In genomic region chr2:156814344-156814801, GRCm38 (mm10) we compare ENCODE assay signal across 8 mouse cellular contexts. TPM values are rescaled to one million over a fixed set of nuclear protein-coding genes. Genes with fewer than 3 reads are reported as not detected.
A peak's percentile ranks its signal among the peaks of the same experiment; 100 is the strongest.
DNase-seq lines count a peak whose midpoint lies in the region; ATAC-seq and TF ChIP-seq lines count a peak whose summit lies in the region.

No protein-coding gene starts in this region.

- TF ChIP-seq CTCF in heart, postnatal 0 days (IDR thresholded peaks at IDR 0.05; ENCODE audit: low read depth): no peak

- TF ChIP-seq EP300 in heart, postnatal 0 days (IDR thresholded peaks at IDR 0.05; ENCODE audit: low read depth): no peak

- no peak overlapping the region for H3K4me3 ChIP-seq in hindbrain, embryonic 10.5 days
- no peak overlapping the region for H3K4me3 ChIP-seq in hindbrain, embryonic 16.5 days (ENCODE audit: low read length)
- no peak overlapping the region for H3K4me3 ChIP-seq in heart, postnatal 0 days (ENCODE audit: low read depth, low read length)
- H3K4me3 ChIP-seq in limb, embryonic 10.5 days: no peak overlapping the region

- 0 out of 2 replicates have a peak overlapping the region, but pooled peaks have one; percentile 57 for H3K27ac ChIP-seq in hindbrain, embryonic 10.5 days
- H3K27ac ChIP-seq in hindbrain, embryonic 16.5 days (ENCODE audit: low read depth, low read length): no peak overlapping the region
- peak overlapping the region; percentile 68 for H3K27ac ChIP-seq in heart, postnatal 0 days (ENCODE audit: low read depth)
- H3K27ac ChIP-seq in limb, embryonic 10.5 days: peak overlapping the region; percentile 73; the same call in 1 of the 2 replicates

- H3K9me3 ChIP-seq in hindbrain, embryonic 10.5 days: no peaks in the 10 kb centered on the region
- H3K9me3 ChIP-seq in hindbrain, embryonic 16.5 days (ENCODE audit: control insufficient read depth, low read length): no peaks in the 10 kb centered on the region
- H3K9me3 ChIP-seq in heart, postnatal 0 days (replicated peaks; ENCODE audit: control insufficient read depth, low read length): no peaks in the 10 kb centered on the region
- no peaks in the 10 kb centered on the region for H3K9me3 ChIP-seq in limb, embryonic 10.5 days (replicated peaks)

- no peak overlapping the region for H3K4me2 ChIP-seq in hindbrain, embryonic 16.5 days (ENCODE audit: low read length)
- H3K4me2 ChIP-seq in heart, postnatal 0 days (ENCODE audit: low read depth, low read length): no peak overlapping the region

- WGBS in hindbrain, embryonic 10.5 days: 13% methylated on average over 8 of the region's 8 CpGs
- WGBS in hindbrain, embryonic 16.5 days: 3% methylated on average over 8 of the region's 8 CpGs
- WGBS in heart, postnatal 0 days: 25% methylated on average over 8 of the region's 8 CpGs
- WGBS in limb, embryonic 10.5 days: 16% methylated on average over 8 of the region's 8 CpGs

- no peak for ATAC-seq in hindbrain, embryonic 16.5 days
- ATAC-seq in heart, postnatal 0 days (ENCODE audit: insufficient read depth, low read depth): peak; percentile 57

- no peaks in the 10 kb centered on the region for H3K27me3 ChIP-seq in hindbrain, embryonic 10.5 days (ENCODE audit: insufficient read depth, poor library complexity, severe bottlenecking)
- H3K27me3 ChIP-seq in hindbrain, embryonic 16.5 days (replicated peaks; ENCODE audit: control insufficient read depth, insufficient read depth, low read length): no peaks in the 10 kb centered on the region
- no peaks in the 10 kb centered on the region for H3K27me3 ChIP-seq in heart, postnatal 0 days (ENCODE audit: control insufficient read depth, insufficient read depth, low read length)
- no peaks in the 10 kb centered on the region for H3K27me3 ChIP-seq in limb, embryonic 10.5 days (ENCODE audit: low read depth, poor library complexity, severe bottlenecking)

- peak; percentile 9 for DNase-seq in hindbrain, embryonic 10.5 days (ENCODE audit: low spot score)
- peak; percentile 65 for DNase-seq in heart, postnatal 0 days (ENCODE audit: low spot score)
- peak; percentile 42 for DNase-seq in limb, embryonic 10.5 days (ENCODE audit: low spot score)
- DNase-seq in retina, postnatal 1 day: peak; percentile 46
- DNase-seq in layer of hippocampus, adult 18-20 months (ENCODE audit: low spot score in 2 of 2): no peak
- DNase-seq in gastrocnemius, postnatal 10 days: no peak
- no peak for DNase-seq in cerebellum, adult 9-10 months

- no peak overlapping the region for H3K9ac ChIP-seq in hindbrain, embryonic 16.5 days (ENCODE audit: low read depth, low read length)
- no peak overlapping the region for H3K9ac ChIP-seq in heart, postnatal 0 days (replicated peaks; ENCODE audit: low read depth, low read length)

- H3K4me1 ChIP-seq in hindbrain, embryonic 10.5 days (replicated peaks): peaks cover 32% of the 10 kb centered on the region
- peaks cover 4% of the 10 kb centered on the region; the same call in 1 of the 2 replicates for H3K4me1 ChIP-seq in hindbrain, embryonic 16.5 days (ENCODE audit: control insufficient read depth, insufficient read depth, low read depth, low read length)
- peaks cover 10% of the 10 kb centered on the region; the same call in 1 of the 2 replicates for H3K4me1 ChIP-seq in heart, postnatal 0 days (ENCODE audit: control insufficient read depth, insufficient read depth)
- H3K4me1 ChIP-seq in limb, embryonic 10.5 days: peaks cover 36% of the 10 kb centered on the region

- no peaks in the 10 kb centered on the region for H3K36me3 ChIP-seq in hindbrain, embryonic 10.5 days
- H3K36me3 ChIP-seq in hindbrain, embryonic 16.5 days (ENCODE audit: control insufficient read depth, insufficient read depth, low read length): no peaks in the 10 kb centered on the region
- H3K36me3 ChIP-seq in heart, postnatal 0 days (replicated peaks; ENCODE audit: control insufficient read depth, insufficient read depth, low read length): no peaks in the 10 kb centered on the region
- no peaks in the 10 kb centered on the region for H3K36me3 ChIP-seq in limb, embryonic 10.5 days

RNA-seq across cellular contexts. Expression of gene Tgif2, which starts 25.4 kb away (rescaled TPM):
- polyA plus RNA-seq in hindbrain, embryonic 10.5 days (2016; fragmentation: Nextera tagmentation; extraction: Ambion mirVana): 88.4 and 90.3 TPM in 2 replicates
- polyA plus RNA-seq in hindbrain, embryonic 16.5 days (2015; fragmentation: Nextera tagmentation; extraction: Ambion mirVana): 16.0 and 20.4 TPM in 2 replicates
- total RNA-seq in heart, postnatal 0 days (2014; rRNA removed; ENCODE audit: low replicate concordance): 19.7 and 28.3 TPM in 2 replicates
- polyA plus RNA-seq in heart, postnatal 0 days (2015; fragmentation: Nextera tagmentation; extraction: Ambion mirVana): 11.6 and 14.6 TPM in 2 replicates
- polyA plus RNA-seq in limb, embryonic 10.5 days (2016; fragmentation: Nextera tagmentation; extraction: Ambion mirVana): 104 and 109 TPM in 2 replicates
- 1 to 10 TPM in 1 of 2 experiments, under 1 TPM in 1; 0.56 to 1.1 TPM for total RNA-seq in layer of hippocampus, adult 18-20 months (2021)
- total RNA-seq in gastrocnemius, postnatal 10 days (2021): 1 to 10 TPM; 5.4 to 8.4 TPM

RNA-seq across cellular contexts. Expression of gene Myl9, which starts 39.2 kb away (rescaled TPM):
- polyA plus RNA-seq in hindbrain, embryonic 10.5 days (2016; fragmentation: Nextera tagmentation; extraction: Ambion mirVana): 86.1 and 126 TPM in 2 replicates
- polyA plus RNA-seq in hindbrain, embryonic 16.5 days (2015; fragmentation: Nextera tagmentation; extraction: Ambion mirVana): 46.9 and 52.0 TPM in 2 replicates
- 1,299 and 1,431 TPM in 2 replicates for total RNA-seq in heart, postnatal 0 days (2014; rRNA removed; ENCODE audit: low replicate concordance)
- polyA plus RNA-seq in heart, postnatal 0 days (2015; fragmentation: Nextera tagmentation; extraction: Ambion mirVana): 1,847 and 1,885 TPM in 2 replicates
- 30.1 and 62.7 TPM in 2 replicates for polyA plus RNA-seq in limb, embryonic 10.5 days (2016; fragmentation: Nextera tagmentation; extraction: Ambion mirVana)
- total RNA-seq in layer of hippocampus, adult 18-20 months (2021): 10 to 100 TPM in 1 of 2 experiments, 1 to 10 TPM in 1; 8.7 to 12.2 TPM
- total RNA-seq in gastrocnemius, postnatal 10 days (2021): 100 to 1,000 TPM; 186 to 216 TPM

RNA-seq across cellular contexts. Expression of gene 4930518I15Rik, which starts 43.4 kb away (rescaled TPM):
- polyA plus RNA-seq in hindbrain, embryonic 10.5 days (2016; fragmentation: Nextera tagmentation; extraction: Ambion mirVana): 8.1 and 9.4 TPM in 2 replicates
- polyA plus RNA-seq in hindbrain, embryonic 16.5 days (2015; fragmentation: Nextera tagmentation; extraction: Ambion mirVana): 6.9 and 8.1 TPM in 2 replicates
- total RNA-seq in heart, postnatal 0 days (2014; rRNA removed; ENCODE audit: low replicate concordance): 0.12 TPM in 1 of 2 replicates, not detected in the other
- 3.2 and 3.8 TPM in 2 replicates for polyA plus RNA-seq in heart, postnatal 0 days (2015; fragmentation: Nextera tagmentation; extraction: Ambion mirVana)
- 9.4 and 10.7 TPM in 2 replicates for polyA plus RNA-seq in limb, embryonic 10.5 days (2016; fragmentation: Nextera tagmentation; extraction: Ambion mirVana)
- 1 to 10 TPM; 1.7 to 2.7 TPM for total RNA-seq in layer of hippocampus, adult 18-20 months (2021)
- 1 to 10 TPM in 1 of 2 experiments, under 1 TPM in 1; 0.54 to 1.6 TPM for total RNA-seq in gastrocnemius, postnatal 10 days (2021)

RNA-seq across cellular contexts. Expression of gene Rab5if, which starts 48.6 kb away (rescaled TPM):
- polyA plus RNA-seq in hindbrain, embryonic 10.5 days (2016; fragmentation: Nextera tagmentation; extraction: Ambion mirVana): 184 and 188 TPM in 2 replicates
- 138 and 151 TPM in 2 replicates for polyA plus RNA-seq in hindbrain, embryonic 16.5 days (2015; fragmentation: Nextera tagmentation; extraction: Ambion mirVana)
- total RNA-seq in heart, postnatal 0 days (2014; rRNA removed; ENCODE audit: low replicate concordance): 155 and 219 TPM in 2 replicates
- 186 and 188 TPM in 2 replicates for polyA plus RNA-seq in heart, postnatal 0 days (2015; fragmentation: Nextera tagmentation; extraction: Ambion mirVana)
- 182 and 204 TPM in 2 replicates for polyA plus RNA-seq in limb, embryonic 10.5 days (2016; fragmentation: Nextera tagmentation; extraction: Ambion mirVana)
- 10 to 100 TPM; 88.3 to 98.8 TPM for total RNA-seq in layer of hippocampus, adult 18-20 months (2021)
- total RNA-seq in gastrocnemius, postnatal 10 days (2021): 10 to 100 TPM; 75.3 to 79.5 TPM

Comparison
In these comparisons a context has a peak if more than half of its experiments do, and no peak if none do; other contexts are left out.
1. DNase-seq: peak in hindbrain, embryonic 10.5 days (single experiment), heart, postnatal 0 days (single experiment), limb, embryonic 10.5 days (single experiment) and retina, postnatal 1 day (single experiment); none in layer of hippocampus, adult 18-20 months (0 of 2), gastrocnemius, postnatal 10 days (single experiment) and cerebellum, adult 9-10 months (single experiment).
2. RNA of gene Myl9, which starts 39.2 kb away (polyA plus RNA-seq): 1,847 to 1,885 TPM in heart, postnatal 0 days; 86.1 to 126 TPM in hindbrain, embryonic 10.5 days, 30.1 to 62.7 TPM in limb, embryonic 10.5 days and 46.9 to 52.0 TPM in hindbrain, embryonic 16.5 days; every median in the first group is over 10 times any median in the second.